Mouse (Mus musculus) C2C12 (cell line): ENCODE results near the gene Frmd4b. TPM values are rescaled to one million over a fixed set of nuclear protein-coding genes. Genes with fewer than 3 reads are reported as not detected.

Experiments
- H3K27me3 ChIP-seq: one replicate; pipeline ENCODE4 v1.6.1; 2011; ENCODE audit not compliant: control insufficient read depth, insufficient read depth, insufficient read length
- H3K36me3 ChIP-seq: one replicate; pipeline ENCODE4 v1.6.1; 2011; ENCODE audit not compliant: control insufficient read depth, insufficient read depth
- H3K4me3 ChIP-seq: one replicate; pipeline ENCODE4 v1.5.1; 2011; ENCODE audit warnings: mild to moderate bottlenecking, control low read depth; ENCODE audit not compliant: poor library complexity, insufficient read depth, severe bottlenecking
- H3K79me2 ChIP-seq: one replicate; pipeline ENCODE4 v1.6.1; 2011; ENCODE audit not compliant: control insufficient read depth, insufficient read depth
- H3K79me3 ChIP-seq: one replicate; pipeline ENCODE4 v1.6.1; 2011; ENCODE audit warnings: low read depth, control low read depth
- H3ac ChIP-seq: one replicate; pipeline ENCODE3; 2011; ENCODE audit warnings: low read depth; ENCODE audit not compliant: control insufficient read depth, insufficient read length
- CEBPB ChIP-seq: IDR thresholded peaks from one replicate; pipeline ENCODE4 v1.6.1; 2011; ENCODE audit warnings: low read depth, mild to moderate bottlenecking, control low read depth, moderate library complexity
- CTCF ChIP-seq: IDR thresholded peaks from one replicate; pipeline ENCODE4 v1.5.1; 2011; ENCODE audit not compliant: control insufficient read depth, insufficient read depth, insufficient read length
- FOSL1 ChIP-seq: IDR thresholded peaks from one replicate; pipeline ENCODE4 v1.8.0; 2011; ENCODE audit warnings: mild to moderate bottlenecking, low read length; ENCODE audit not compliant: poor library complexity, insufficient read depth, severe bottlenecking
- MAX ChIP-seq: IDR thresholded peaks from one replicate; pipeline ENCODE4 v1.6.1; 2011; ENCODE audit warnings: mild to moderate bottlenecking, control low read depth
- MYOD1 ChIP-seq: IDR thresholded peaks from one replicate; pipeline ENCODE4 v1.6.1; 2011; ENCODE audit warnings: low read depth; ENCODE audit not compliant: control insufficient read depth, insufficient read length
- MYOG ChIP-seq: IDR thresholded peaks from one replicate; pipeline ENCODE4 v1.6.1; 2011; ENCODE audit not compliant: control insufficient read depth, insufficient read length; ENCODE audit errors: extremely low read depth
- USF1 ChIP-seq: IDR thresholded peaks from one replicate; pipeline ENCODE4 v1.6.1; 2011; ENCODE audit warnings: low read depth, mild to moderate bottlenecking, control low read depth, moderate library complexity
- polyA plus RNA-seq: library from polyadenylated mRNA; unstranded; fragments of >200 nt; fragmentation: generic; extraction: Trizol; gene quantifications from one replicate; pipeline ENCODE4 v1.2.1, GENCODE M21; 2012; ENCODE audit warnings: missing spikeins

Gene Frmd4b
- polyA plus RNA-seq, 1 experiment: not detected

GRCm38 (mm10) chr6:97589031-97589430 lies 28.3 kb downstream of the Frmd4b start:
- no peak for TF ChIP-seq MYOD1
- TF ChIP-seq MAX: no peak
- no peaks in the 10 kb centered on the region for H3K79me3 ChIP-seq

GRCm38 (mm10) chr6:97586606-97587005 lies 30.7 kb downstream of the Frmd4b start:
- Histone ChIP-seq H3K27me3 (no peaks in the 10 kb centered on the region), H3K79me2 (no peaks in the 10 kb centered on the region), H3ac (no peak overlapping the region), H3K79me3 (no peaks in the 10 kb centered on the region), H3K36me3 (no peaks in the 10 kb centered on the region), H3K4me3 (no peak overlapping the region)
- no peak for TF ChIP-seq MAX

More at GRCm38 (mm10) chr6:97589031-97589430, 28.3 kb downstream of the Frmd4b start:
- Histone ChIP-seq H3K4me3 (no peak overlapping the region), H3K27me3 (no peaks in the 10 kb centered on the region), H3K36me3 (no peaks in the 10 kb centered on the region), H3K79me2 (no peaks in the 10 kb centered on the region), H3ac (no peak overlapping the region)

DNA sequence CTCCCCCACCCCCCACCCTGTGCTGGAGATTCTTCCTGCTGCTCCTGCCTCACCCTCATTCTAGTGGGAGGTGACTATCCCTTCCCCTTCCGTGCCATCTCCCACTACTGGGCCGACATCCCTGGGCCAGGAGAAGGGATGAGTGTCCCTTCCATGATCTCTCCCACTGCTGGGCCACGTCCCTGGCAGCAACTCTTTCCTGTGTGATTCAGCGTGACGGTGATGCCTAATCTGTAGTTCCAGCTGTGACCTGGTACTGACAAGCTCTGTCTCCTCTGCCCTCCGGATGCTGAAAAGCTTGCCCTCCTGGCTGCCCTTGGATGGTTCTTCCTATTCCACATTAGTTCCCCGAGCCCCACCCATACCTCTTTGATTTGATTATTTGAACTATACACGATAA lies 31.3 kb downstream of the Frmd4b start:
- Histone ChIP-seq H3K4me3 (no peak overlapping the region), H3K27me3 (no peaks in the 10 kb centered on the region), H3K79me2 (no peaks in the 10 kb centered on the region), H3K79me3 (no peaks in the 10 kb centered on the region), H3ac (no peak overlapping the region), H3K36me3 (no peaks in the 10 kb centered on the region)
- TF ChIP-seq MAX (no peak), MYOD1 (no peak), CEBPB (no peak)

GRCm38 (mm10) chr6:97582748-97583147 lies 34.6 kb downstream of the Frmd4b start:
- no peak overlapping the region for H3K4me3 ChIP-seq
- no peaks in the 10 kb centered on the region for H3K79me2 ChIP-seq

DNA sequence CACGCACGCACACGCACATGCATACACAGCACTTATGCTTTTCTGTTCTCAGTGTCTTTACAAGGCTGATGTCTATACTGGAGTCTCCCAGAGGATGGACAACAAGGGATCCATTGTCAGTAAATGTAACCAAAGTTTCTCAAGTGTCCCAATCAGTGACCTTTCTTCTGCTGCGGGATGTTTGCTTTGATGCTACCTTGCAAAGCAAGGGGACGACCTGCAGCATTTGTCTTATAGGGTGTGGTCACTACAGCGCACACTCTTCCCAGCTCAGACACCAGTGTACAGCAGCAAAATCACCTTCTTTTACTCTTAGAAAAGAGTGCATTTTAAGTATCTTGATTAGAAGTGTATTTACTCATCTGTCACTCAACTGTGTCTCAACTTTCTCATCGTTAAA lies 35.4 kb downstream of the Frmd4b start:
- Histone ChIP-seq H3K79me2 (no peaks in the 10 kb centered on the region), H3K4me3 (no peak overlapping the region), H3K36me3 (no peaks in the 10 kb centered on the region), H3ac (no peak overlapping the region), H3K27me3 (no peaks in the 10 kb centered on the region), H3K79me3 (no peaks in the 10 kb centered on the region)
- no peak for TF ChIP-seq MYOG
- TF ChIP-seq CEBPB: no peak
- TF ChIP-seq USF1: no peak
- no peak for TF ChIP-seq MYOD1
- TF ChIP-seq FOSL1: no peak
- TF ChIP-seq MAX: no peak

More at GRCm38 (mm10) chr6:97582748-97583147, 34.6 kb downstream of the Frmd4b start:
- no peaks in the 10 kb centered on the region for H3K27me3 ChIP-seq
- TF ChIP-seq MYOG: no peak
- no peak for TF ChIP-seq FOSL1
- no peak for TF ChIP-seq CTCF
- TF ChIP-seq MAX: no peak
- no peak for TF ChIP-seq MYOD1
- no peak for TF ChIP-seq USF1
- no peak overlapping the region for H3ac ChIP-seq
- no peaks in the 10 kb centered on the region for H3K79me3 ChIP-seq
- H3K36me3 ChIP-seq: no peaks in the 10 kb centered on the region

- TF ChIP-seq FOSL1 (no peak), MAX (no peak), MYOD1 (no peak), CEBPB (no peak), CTCF (no peak), MYOG (no peak), USF1 (no peak)
- H3ac ChIP-seq: no peak overlapping the region
- no peaks in the 10 kb centered on the region for H3K79me3 ChIP-seq
- no peaks in the 10 kb centered on the region for H3K36me3 ChIP-seq
- no peaks in the 10 kb centered on the region for H3K27me3 ChIP-seq
- H3K79me2 ChIP-seq: no peaks in the 10 kb centered on the region
- no peak overlapping the region for H3K4me3 ChIP-seq
These were observed 36.8 kb downstream of the Frmd4b start for GRCm38 (mm10) chr6:97580479-97581030.
